Mouse (Mus musculus): ENCODE results near the gene Acsl4. TPM values are rescaled to one million over a fixed set of nuclear protein-coding genes. Genes with fewer than 3 reads are reported as not detected.

Gene Acsl4
- total and polyA plus RNA-seq, 2 experiments, result 6.0 to 38.3 TPM

- H3K36me3 ChIP-seq (ENCODE audit: control insufficient read depth, insufficient read depth, low read length), result no peaks in the 10 kb centered on the region
- WGBS, result 84% methylated on average over 3 of the region's 3 CpGs
- no peak for DNase-seq (ENCODE audit: extremely low read depth, low read depth, low spot score)
- no peak overlapping the region for H3K9ac ChIP-seq (ENCODE audit: low read depth, low read length)
- no peaks in the 10 kb centered on the region for H3K27me3 ChIP-seq (ENCODE audit: control insufficient read depth, insufficient read depth, low read length)
- TF ChIP-seq POLR2A (IDR thresholded peaks at IDR 0.05; ENCODE audit: extremely low read depth, insufficient read depth, low read length) (no peak), CTCF (IDR thresholded peaks at IDR 0.05; ENCODE audit: low read depth, low read length) (no peak)
- H3K4me1 ChIP-seq (ENCODE audit: control insufficient read depth, insufficient read depth, low read length), result no peaks in the 10 kb centered on the region
- H3K4me3 ChIP-seq (ENCODE audit: insufficient read depth, low read depth, low read length), result no peak overlapping the region
- no peaks in the 10 kb centered on the region for H3K79me2 ChIP-seq (ENCODE audit: control insufficient read depth, insufficient read depth, low read length)
- H3K27ac ChIP-seq (replicated peaks; ENCODE audit: insufficient read depth, low read depth, low read length), result no peak overlapping the region
These were observed 19.7 kb upstream of the Acsl4 start for GRCm38 (mm10) chrX:142410060-142410459.

GRCm38 (mm10) chrX:142409338-142409737 lies 19.0 kb upstream of the Acsl4 start:
- TF ChIP-seq CTCF (IDR thresholded peaks at IDR 0.05; ENCODE audit: low read depth, low read length), result no peak
- no peaks in the 10 kb centered on the region for H3K79me2 ChIP-seq (ENCODE audit: control insufficient read depth, insufficient read depth, low read length)
- no peak overlapping the region for H3K9ac ChIP-seq (ENCODE audit: low read depth, low read length)
- no peaks in the 10 kb centered on the region for H3K4me1 ChIP-seq (ENCODE audit: control insufficient read depth, insufficient read depth, low read length)
- H3K36me3 ChIP-seq (ENCODE audit: control insufficient read depth, insufficient read depth, low read length), result no peaks in the 10 kb centered on the region
- H3K27ac ChIP-seq (replicated peaks; ENCODE audit: insufficient read depth, low read depth, low read length), result no peak overlapping the region
- no peaks in the 10 kb centered on the region for H3K27me3 ChIP-seq (ENCODE audit: control insufficient read depth, insufficient read depth, low read length)
- no peak overlapping the region for H3K4me3 ChIP-seq (ENCODE audit: insufficient read depth, low read depth, low read length)
- peak; percentile 64 for DNase-seq (ENCODE audit: extremely low read depth, low read depth, low spot score)
- 46% methylated on average over 3 of the region's 3 CpGs for WGBS

DNA sequence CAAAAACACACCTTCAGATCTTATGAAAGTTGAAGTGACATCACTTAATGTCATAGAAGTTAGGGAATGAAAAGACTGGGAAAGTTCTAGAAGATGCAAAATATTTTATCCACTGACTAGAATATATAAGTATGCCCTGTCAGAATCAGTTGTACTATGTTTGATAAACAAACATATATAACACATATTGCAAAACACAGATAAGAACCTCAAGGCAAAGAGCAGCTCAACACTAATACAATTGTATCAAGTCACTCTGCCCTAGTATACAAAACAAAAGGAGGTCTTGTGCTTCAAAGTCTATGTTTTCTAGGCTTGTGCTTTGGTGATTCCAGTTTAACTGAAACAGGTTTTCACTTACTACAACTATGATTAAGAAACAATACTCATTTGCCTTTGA lies 12.8 kb upstream of the Acsl4 start:
- TF ChIP-seq CTCF (IDR thresholded peaks at IDR 0.05; ENCODE audit: low read depth, low read length) (no peak), POLR2A (IDR thresholded peaks at IDR 0.05; ENCODE audit: extremely low read depth, insufficient read depth, low read length) (no peak)
- Histone ChIP-seq H3K27me3 (ENCODE audit: control insufficient read depth, insufficient read depth, low read length) (no peaks in the 10 kb centered on the region), H3K4me3 (ENCODE audit: insufficient read depth, low read depth, low read length) (no peak overlapping the region), H3K9ac (ENCODE audit: low read depth, low read length) (no peak overlapping the region), H3K79me2 (ENCODE audit: control insufficient read depth, insufficient read depth, low read length) (no peaks in the 10 kb centered on the region), H3K27ac (replicated peaks; ENCODE audit: insufficient read depth, low read depth, low read length) (no peak overlapping the region), H3K36me3 (ENCODE audit: control insufficient read depth, insufficient read depth, low read length) (no peaks in the 10 kb centered on the region), H3K4me1 (ENCODE audit: control insufficient read depth, insufficient read depth, low read length) (no peaks in the 10 kb centered on the region)
- no peak for DNase-seq (ENCODE audit: extremely low read depth, low read depth, low spot score)

GRCm38 (mm10) chrX:142398621-142399020 lies 8.3 kb upstream of the Acsl4 start:
- Histone ChIP-seq H3K4me3 (ENCODE audit: insufficient read depth, low read depth, low read length) (no peak overlapping the region), H3K27ac (replicated peaks; ENCODE audit: insufficient read depth, low read depth, low read length) (no peak overlapping the region), H3K79me2 (ENCODE audit: control insufficient read depth, insufficient read depth, low read length) (no peaks in the 10 kb centered on the region), H3K36me3 (ENCODE audit: control insufficient read depth, insufficient read depth, low read length) (no peaks in the 10 kb centered on the region), H3K27me3 (ENCODE audit: control insufficient read depth, insufficient read depth, low read length) (no peaks in the 10 kb centered on the region), H3K9ac (ENCODE audit: low read depth, low read length) (no peak overlapping the region), H3K4me1 (ENCODE audit: control insufficient read depth, insufficient read depth, low read length) (no peaks in the 10 kb centered on the region)
- 87% methylated on average over 2 of the region's 2 CpGs for WGBS
- no peak for DNase-seq (ENCODE audit: extremely low read depth, low read depth, low spot score)
- TF ChIP-seq POLR2A (IDR thresholded peaks at IDR 0.05; ENCODE audit: extremely low read depth, insufficient read depth, low read length) (no peak), CTCF (IDR thresholded peaks at IDR 0.05; ENCODE audit: low read depth, low read length) (no peak)

DNA sequence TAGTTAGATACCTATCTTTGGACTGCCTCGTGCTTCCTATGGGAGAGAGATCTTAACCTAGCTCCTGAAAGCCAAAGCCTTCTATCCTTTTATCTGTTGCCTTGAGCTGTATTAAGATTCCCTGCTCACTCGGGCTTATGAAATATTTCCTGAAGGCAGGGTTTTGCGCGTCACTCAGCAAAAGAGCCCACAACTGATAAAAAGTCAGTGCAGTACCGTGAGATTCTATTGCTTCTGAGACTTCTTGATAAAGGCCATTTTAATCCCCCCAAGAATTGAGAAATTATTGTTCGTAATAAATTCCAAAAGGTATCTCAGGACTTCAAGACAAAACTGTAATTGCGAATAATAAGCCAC lies 552 bp upstream of the Acsl4 start:
- TF ChIP-seq CTCF (IDR thresholded peaks at IDR 0.05; ENCODE audit: low read depth, low read length), result no peak
- TF ChIP-seq POLR2A (IDR thresholded peaks at IDR 0.05; ENCODE audit: extremely low read depth, insufficient read depth, low read length), result no peak
- no peaks in the 10 kb centered on the region for H3K27me3 ChIP-seq (ENCODE audit: control insufficient read depth, insufficient read depth, low read length)
- H3K79me2 ChIP-seq (ENCODE audit: control insufficient read depth, insufficient read depth, low read length), result peaks cover 7% of the 10 kb centered on the region; the same call in 1 of the 2 replicates
- DNase-seq (ENCODE audit: extremely low read depth, low read depth, low spot score), result no peak
- H3K9ac ChIP-seq (ENCODE audit: low read depth, low read length), result peak overlapping the region; percentile 83
- peak overlapping the region; percentile 98 for H3K27ac ChIP-seq (replicated peaks; ENCODE audit: insufficient read depth, low read depth, low read length)
- 16% methylated on average over 7 of the region's 7 CpGs for WGBS
- peaks cover 14% of the 10 kb centered on the region for H3K4me1 ChIP-seq (ENCODE audit: control insufficient read depth, insufficient read depth, low read length)
- no peaks in the 10 kb centered on the region for H3K36me3 ChIP-seq (ENCODE audit: control insufficient read depth, insufficient read depth, low read length)
- peak overlapping the region; percentile 93 for H3K4me3 ChIP-seq (ENCODE audit: insufficient read depth, low read depth, low read length)

DNA sequence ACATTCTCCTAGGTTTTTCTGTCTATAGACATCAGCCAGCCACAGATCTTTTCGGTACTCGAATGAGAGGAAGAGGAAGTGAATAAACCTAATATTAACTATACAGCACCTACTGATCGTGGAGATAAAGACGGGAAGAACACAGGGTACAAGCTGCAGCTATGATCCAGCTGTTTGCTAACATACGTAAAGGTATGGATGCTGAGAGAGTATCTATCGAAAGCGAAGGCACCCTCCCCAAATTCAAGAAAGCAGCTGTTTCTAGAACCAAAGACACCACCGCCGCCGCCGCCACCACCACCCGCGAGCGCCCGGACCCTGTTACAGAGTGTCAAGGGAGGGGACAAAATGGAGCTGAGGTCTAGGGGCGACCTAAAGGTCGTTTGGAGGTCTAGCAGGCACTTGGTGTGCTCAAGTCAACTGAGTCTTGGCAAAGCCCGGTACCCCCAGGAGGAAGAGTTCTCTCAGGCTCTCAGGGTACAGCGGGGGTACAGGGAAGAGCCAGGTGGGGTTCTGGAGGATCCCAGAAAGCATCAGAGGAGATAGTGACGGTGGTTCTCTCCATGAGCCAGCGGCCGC lies 665 bp downstream of the Acsl4 start:
- DNase-seq (ENCODE audit: extremely low read depth, low read depth, low spot score), result no peak
- no peaks in the 10 kb centered on the region for H3K36me3 ChIP-seq (ENCODE audit: control insufficient read depth, insufficient read depth, low read length)
- peak overlapping the region; percentile 81 for H3K27ac ChIP-seq (replicated peaks; ENCODE audit: insufficient read depth, low read depth, low read length)
- no peaks in the 10 kb centered on the region for H3K27me3 ChIP-seq (ENCODE audit: control insufficient read depth, insufficient read depth, low read length)
- H3K79me2 ChIP-seq (ENCODE audit: control insufficient read depth, insufficient read depth, low read length), result peaks cover 11% of the 10 kb centered on the region; the same call in 1 of the 2 replicates
- WGBS, result under 1% methylated on average over 22 of the region's 22 CpGs
- TF ChIP-seq POLR2A (IDR thresholded peaks at IDR 0.05; ENCODE audit: extremely low read depth, insufficient read depth, low read length) (no peak), CTCF (IDR thresholded peaks at IDR 0.05; ENCODE audit: low read depth, low read length) (no peak)
- H3K9ac ChIP-seq (ENCODE audit: low read depth, low read length), result peak overlapping the region; percentile 92
- peak overlapping the region; percentile 93 for H3K4me3 ChIP-seq (ENCODE audit: insufficient read depth, low read depth, low read length)
- H3K4me1 ChIP-seq (ENCODE audit: control insufficient read depth, insufficient read depth, low read length), result peaks cover 17% of the 10 kb centered on the region

Measured in liver, adult 2 months (tissue).